Mouse (Mus musculus): ENCODE measurements around the gene Olfr1411. TPM values are rescaled to one million over a fixed set of nuclear protein-coding genes. Genes with fewer than 3 reads are reported as not detected.

Gene Olfr1411
- total and polyA plus RNA-seq, 3 experiments, result not detected

DNA sequence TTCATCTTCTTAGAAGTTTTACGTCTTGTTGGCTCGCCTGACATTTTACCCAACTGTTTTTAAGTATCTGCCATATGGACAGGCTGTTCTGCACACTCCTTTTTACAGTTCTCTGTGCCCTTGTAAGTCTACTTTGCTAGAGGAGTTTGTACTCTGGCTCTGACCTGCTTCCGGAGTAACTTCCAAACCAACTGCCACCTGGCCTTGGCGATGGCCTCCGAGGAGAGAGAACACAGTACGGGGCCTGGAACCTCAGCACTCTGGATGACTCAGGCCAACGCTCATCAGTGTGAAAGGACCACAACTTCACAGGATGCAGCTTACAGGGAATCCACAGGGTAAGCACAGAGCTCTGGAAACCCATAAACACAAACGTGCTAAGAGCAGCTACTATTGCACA lies 39.5 kb downstream of the Olfr1411 start:
- DNase-seq (ENCODE audit: extremely low read depth), result no peak
- dilution Hi-C loops (cut with MboI; ENCODE audit: extremely low pct_ligation_motif_present, extremely low pct_unique_long_range_greater_than_20kb, low sequenced_read_pairs) (no loop called here), in situ Hi-C loops (cut with MboI; ENCODE audit: low pct_ligation_motif_present, low pct_unique_long_range_greater_than_20kb, low sequenced_read_pairs) (no loop called here)
- Histone ChIP-seq H3K27ac (ENCODE audit: insufficient read depth, low read depth) (no peak overlapping the region), H3K9ac (ENCODE audit: insufficient read depth, low read depth) (no peak overlapping the region), H3K4me3 (replicated peaks in 1 of 3; ENCODE audit: low read depth in 2 of 3, low read length in 2 of 3, poor library complexity in 1 of 3) (no peak overlapping the region), H3K36me3 (replicated peaks in 1 of 2; ENCODE audit: control insufficient read depth in 1 of 2, insufficient read depth in 1 of 2, low read length in 1 of 2) (peaks cover 26 to 40% of the 10 kb centered on the region in 2 experiments), H3K4me1 (ENCODE audit: control insufficient read depth in 1 of 2, insufficient read depth in 2 of 2) (no peaks in the 10 kb centered on the region), H3K27me3 (replicated peaks) (peaks cover 20% of the 10 kb centered on the region), H3K9me3 (replicated peaks; ENCODE audit: low read length) (no peaks in the 10 kb centered on the region), H3K79me2 (replicated peaks; ENCODE audit: control insufficient read depth, extremely low read depth, insufficient read depth, poor library complexity, severe bottlenecking) (no peaks in the 10 kb centered on the region), H3K4me2 (ENCODE audit: insufficient read depth, low read depth, poor library complexity, severe bottlenecking) (no peak overlapping the region)
- TF ChIP-seq BHLHE40 (IDR thresholded peaks at IDR 0.05; ENCODE audit: low read depth, low read length), result no peak
- no peak for TF ChIP-seq NRF1 (IDR thresholded peaks at IDR 0.05; ENCODE audit: low read depth, low read length)
- TF ChIP-seq GABPA (IDR thresholded peaks at IDR 0.05; ENCODE audit: insufficient replicate concordance, low read depth, low read length), result no peak
- no peak for TF ChIP-seq UBTF (IDR thresholded peaks at IDR 0.05; ENCODE audit: low read depth, low read length)
- TF ChIP-seq MAFK (IDR thresholded peaks at IDR 0.05; ENCODE audit: insufficient replicate concordance, low read length), result no peak

DNA sequence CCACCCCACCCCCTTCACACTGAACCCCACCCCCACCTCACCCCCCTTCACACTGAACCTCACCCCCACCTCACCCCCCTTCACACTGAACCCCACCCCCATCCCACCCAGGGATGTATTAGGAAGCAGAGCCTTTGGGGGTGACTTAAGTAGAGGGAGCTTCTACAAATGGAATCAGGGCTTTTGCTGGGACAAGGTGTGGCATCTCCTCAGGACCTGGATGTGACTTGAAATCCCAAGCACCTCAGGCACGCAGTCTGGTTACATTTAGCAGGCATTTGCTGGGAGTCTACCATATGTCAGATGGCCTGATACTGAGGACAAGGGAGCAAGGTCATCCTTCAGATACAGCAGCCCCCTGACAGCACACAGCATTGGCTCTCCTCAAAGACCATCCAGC lies 40.4 kb downstream of the Olfr1411 start:
- Histone ChIP-seq H3K36me3 (replicated peaks in 1 of 2; ENCODE audit: control insufficient read depth in 1 of 2, insufficient read depth in 1 of 2, low read length in 1 of 2) (peaks cover 34 to 49% of the 10 kb centered on the region in 2 experiments), H3K79me2 (replicated peaks; ENCODE audit: control insufficient read depth, extremely low read depth, insufficient read depth, poor library complexity, severe bottlenecking) (0 out of 2 replicates have a peak, but pooled peaks cover under 1% of the 10 kb centered on the region), H3K27me3 (replicated peaks) (peaks cover 15% of the 10 kb centered on the region), H3K9me3 (replicated peaks; ENCODE audit: low read length) (no peaks in the 10 kb centered on the region), H3K4me1 (ENCODE audit: control insufficient read depth in 1 of 2, insufficient read depth in 2 of 2) (peaks cover 0 to 2% of the 10 kb centered on the region in 2 experiments; a peak in 1 of 4 replicates), H3K9ac (ENCODE audit: insufficient read depth, low read depth) (no peak overlapping the region), H3K4me2 (ENCODE audit: insufficient read depth, low read depth, poor library complexity, severe bottlenecking) (no peak overlapping the region), H3K4me3 (replicated peaks in 1 of 3; ENCODE audit: low read depth in 2 of 3, low read length in 2 of 3, poor library complexity in 1 of 3) (no peak overlapping the region), H3K27ac (ENCODE audit: insufficient read depth, low read depth) (no peak overlapping the region)
- DNase-seq (ENCODE audit: extremely low read depth), result no peak
- dilution Hi-C loops (cut with MboI; ENCODE audit: extremely low pct_ligation_motif_present, extremely low pct_unique_long_range_greater_than_20kb, low sequenced_read_pairs), result no loop called here
- in situ Hi-C loops (cut with MboI; ENCODE audit: low pct_ligation_motif_present, low pct_unique_long_range_greater_than_20kb, low sequenced_read_pairs), result no loop called here
- TF ChIP-seq E2F4 (IDR thresholded peaks at IDR 0.05; ENCODE audit: insufficient replicate concordance, low read depth, low read length) (no peak), NRF1 (IDR thresholded peaks at IDR 0.05; ENCODE audit: low read depth, low read length) (no peak), PAX5 (IDR thresholded peaks at IDR 0.05; ENCODE audit: low read length) (no peak), MYC (IDR thresholded peaks at IDR 0.05; ENCODE audit: low read depth, low read length) (no peak), JUND (conservative IDR thresholded peaks at IDR 0.05; ENCODE audit: low read depth, low read length) (no peak), IRF4 (IDR thresholded peaks at IDR 0.05; ENCODE audit: low read depth, low read length) (no peak), BHLHE40 (IDR thresholded peaks at IDR 0.05; ENCODE audit: low read depth, low read length) (no peak), CTCF (conservative IDR thresholded peaks at IDR 0.05 in 1 of 2, IDR thresholded peaks at IDR 0.05 in 1 of 2; ENCODE audit: low read depth in 2 of 2, low read length in 2 of 2) (no peak), USF1 (IDR thresholded peaks at IDR 0.05; ENCODE audit: low read depth, low read length) (no peak), MAFK (IDR thresholded peaks at IDR 0.05; ENCODE audit: insufficient replicate concordance, low read length) (no peak), USF2 (conservative IDR thresholded peaks at IDR 0.05; ENCODE audit: low read depth, low read length) (no peak), ZNF384 (IDR thresholded peaks at IDR 0.05; ENCODE audit: low read depth, low read length) (no peak), GABPA (IDR thresholded peaks at IDR 0.05; ENCODE audit: insufficient replicate concordance, low read depth, low read length) (no peak), CHD1 (IDR thresholded peaks at IDR 0.05; ENCODE audit: low read depth, low read length) (no peak), MXI1 (IDR thresholded peaks at IDR 0.05; ENCODE audit: low read depth, low read length) (no peak), MAX (IDR thresholded peaks at IDR 0.05; ENCODE audit: low read length) (no peak)

Data from CH12.LX (cell line).